Mouse (Mus musculus) embryonic fibroblast, embryonic 13.5 days (primary cell): ENCODE measurements around the gene Prdx2. TPM values are rescaled to one million over a fixed set of nuclear protein-coding genes. Genes with fewer than 3 reads are reported as not detected.

Experiments
- H3K27ac ChIP-seq: 2 replicates; pipeline ENCODE4 v1.5.1; 2012; ENCODE audit warnings: low read length, control low read depth, inconsistent platforms; ENCODE audit not compliant: insufficient read depth
- H3K4me1 ChIP-seq: 2 replicates; pipeline ENCODE4 v1.6.1; 2011; ENCODE audit warnings: low read length; ENCODE audit not compliant: control insufficient read depth, insufficient read depth
- H3K4me3 ChIP-seq: 2 replicates; pipeline ENCODE4 v1.5.1; 2011; ENCODE audit warnings: mild to moderate bottlenecking, control low read depth, low read length; ENCODE audit not compliant: insufficient read depth
- CTCF ChIP-seq: IDR thresholded peaks from 2 replicates; pipeline ENCODE4 v1.5.1; 2011; ENCODE audit warnings: mild to moderate bottlenecking, control low read depth, low read length, moderate library complexity, borderline replicate concordance; ENCODE audit not compliant: insufficient read depth
- POLR2A ChIP-seq: IDR thresholded peaks from 2 replicates; pipeline ENCODE4 v1.6.1; 2011; ENCODE audit warnings: low read depth, mild to moderate bottlenecking, control low read depth, low read length, moderate library complexity
- polyA plus RNA-seq: library from polyadenylated mRNA; stranded (reverse); fragments of >200 nt; gene quantifications from 2 replicates; pipeline ENCODE4 v1.2.4, GENCODE M21; 2011; ENCODE audit warnings: low read depth; ENCODE audit not compliant: missing spikeins, insufficient read length

The Prdx2 gene
- polyA plus RNA-seq, 1 experiment = 244 TPM

- H3K4me3 ChIP-seq = no peak overlapping the region
- TF ChIP-seq CTCF (peak; percentile 1; the same call in 1 of the 2 replicates), POLR2A (no peak)
- no peak overlapping the region for H3K27ac ChIP-seq
- no peaks in the 10 kb centered on the region for H3K4me1 ChIP-seq
These were observed 22.2 kb upstream of the Prdx2 start for GRCm38 (mm10) chr8:84947241-84947545.

GRCm38 (mm10) chr8:84949753-84950152 is 19.6 kb upstream of the Prdx2 start:
- H3K4me3 ChIP-seq = no peak overlapping the region
- H3K27ac ChIP-seq = no peak overlapping the region
- no peak for TF ChIP-seq POLR2A
- no peak for TF ChIP-seq CTCF
- no peaks in the 10 kb centered on the region for H3K4me1 ChIP-seq

DNA sequence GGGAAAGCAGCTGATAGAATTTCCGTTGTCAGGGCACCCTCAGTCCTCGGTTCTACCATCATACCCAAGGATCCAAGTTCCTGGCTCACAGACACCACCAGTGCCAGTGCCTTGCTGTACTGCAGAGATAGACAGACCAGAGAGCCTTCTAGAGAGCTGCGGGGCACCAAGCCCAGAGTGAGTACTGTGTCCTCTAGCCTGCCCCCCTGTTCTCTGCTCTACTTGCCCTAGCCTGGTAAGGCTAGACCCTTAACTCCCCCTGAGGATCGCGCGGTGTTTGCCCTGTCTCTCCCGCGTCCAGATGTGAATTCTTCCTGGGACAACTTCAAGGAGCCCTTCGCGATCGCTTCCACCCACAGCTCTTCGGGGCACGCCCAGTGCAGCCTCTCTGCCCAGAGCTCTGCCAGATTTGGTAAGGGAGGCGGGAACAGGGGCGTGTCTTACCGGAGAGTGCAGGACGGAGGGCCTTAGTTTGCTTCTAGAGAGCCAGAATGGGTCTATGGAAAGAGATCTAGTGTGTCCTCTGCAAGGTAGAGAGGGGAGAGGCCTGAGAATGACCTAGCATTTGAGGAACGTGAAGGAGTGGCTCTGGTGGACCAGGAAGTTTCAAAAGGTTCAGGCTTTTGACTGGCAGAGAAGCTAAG is 16.7 kb upstream of the Prdx2 start:
- Histone ChIP-seq H3K4me1 (no peaks in the 10 kb centered on the region), H3K27ac (no peak overlapping the region), H3K4me3 (no peak overlapping the region)
- TF ChIP-seq POLR2A (no peak), CTCF (no peak)

DNA sequence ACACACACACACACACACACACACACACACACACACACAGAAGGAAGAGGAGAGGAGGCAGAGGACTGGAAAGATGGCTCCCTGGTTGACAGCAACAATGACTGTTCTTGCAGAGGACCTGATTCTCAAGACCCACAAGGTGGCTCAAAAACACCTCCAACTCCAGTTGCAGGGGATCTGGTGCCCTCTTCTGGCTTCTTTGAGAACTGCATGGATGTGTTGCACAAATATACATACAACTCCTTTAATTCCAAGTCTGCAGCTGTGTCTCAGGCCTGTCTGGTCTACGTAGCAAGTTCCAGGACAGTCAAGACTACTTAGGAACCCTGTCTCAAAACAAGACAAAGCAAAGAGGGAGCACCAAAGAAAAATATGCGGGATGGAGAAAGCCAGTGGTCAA is 12.6 kb upstream of the Prdx2 start:
- TF ChIP-seq CTCF (0 out of 2 replicates have a peak, but pooled peaks have one; percentile 28), POLR2A (no peak)
- Histone ChIP-seq H3K4me3 (no peak overlapping the region), H3K27ac (no peak overlapping the region), H3K4me1 (0 out of 2 replicates have a peak, but pooled peaks cover under 1% of the 10 kb centered on the region)

- peaks cover 3% of the 10 kb centered on the region; the same call in 1 of the 2 replicates for H3K4me1 ChIP-seq
- no peak overlapping the region for H3K27ac ChIP-seq
- TF ChIP-seq CTCF = no peak
- no peak for TF ChIP-seq POLR2A
- H3K4me3 ChIP-seq = no peak overlapping the region
These were observed 9.6 kb upstream of the Prdx2 start for GRCm38 (mm10) chr8:84959811-84960210.

DNA sequence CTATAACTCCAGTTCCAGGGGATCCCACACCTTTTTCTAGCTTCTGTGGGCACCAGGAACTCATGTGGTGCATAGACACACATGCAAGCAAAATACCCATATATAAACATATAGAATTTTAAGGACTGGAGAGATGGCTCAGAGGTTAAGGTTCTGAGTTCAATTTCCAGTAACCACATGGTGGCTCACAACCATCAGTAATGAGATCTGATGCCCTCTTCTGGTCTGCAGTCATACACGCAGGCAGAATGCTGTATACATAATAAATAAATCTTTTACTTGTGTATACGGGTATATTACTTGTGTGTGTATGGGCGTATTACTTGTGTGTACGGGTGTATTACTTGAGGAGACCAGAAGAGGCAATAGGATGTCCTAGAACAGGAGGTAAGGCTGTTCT is 5.4 kb upstream of the Prdx2 start:
- H3K4me3 ChIP-seq = no peak overlapping the region
- H3K27ac ChIP-seq = no peak overlapping the region
- no peak for TF ChIP-seq CTCF
- TF ChIP-seq POLR2A = no peak
- H3K4me1 ChIP-seq = peaks cover 14% of the 10 kb centered on the region

GRCm38 (mm10) chr8:84965731-84966291 is 3.6 kb upstream of the Prdx2 start:
- H3K27ac ChIP-seq = peak overlapping the region; percentile 36; the same call in 1 of the 2 replicates

GRCm38 (mm10) chr8:84966603-84967002 is 2.8 kb upstream of the Prdx2 start:
- peaks cover 18% of the 10 kb centered on the region for H3K4me1 ChIP-seq
- peak overlapping the region; percentile 36 for H3K27ac ChIP-seq
- TF ChIP-seq CTCF = no peak
- no peak; the same call in 1 of the 2 replicates for TF ChIP-seq POLR2A
- no peak overlapping the region for H3K4me3 ChIP-seq

More at GRCm38 (mm10) chr8:84965731-84966291, 3.6 kb upstream of the Prdx2 start:
- Histone ChIP-seq H3K4me3 (peak overlapping the region; percentile 65), H3K4me1 (peaks cover 14% of the 10 kb centered on the region)
- no peak for TF ChIP-seq CTCF
- TF ChIP-seq POLR2A = peak; percentile 82

DNA sequence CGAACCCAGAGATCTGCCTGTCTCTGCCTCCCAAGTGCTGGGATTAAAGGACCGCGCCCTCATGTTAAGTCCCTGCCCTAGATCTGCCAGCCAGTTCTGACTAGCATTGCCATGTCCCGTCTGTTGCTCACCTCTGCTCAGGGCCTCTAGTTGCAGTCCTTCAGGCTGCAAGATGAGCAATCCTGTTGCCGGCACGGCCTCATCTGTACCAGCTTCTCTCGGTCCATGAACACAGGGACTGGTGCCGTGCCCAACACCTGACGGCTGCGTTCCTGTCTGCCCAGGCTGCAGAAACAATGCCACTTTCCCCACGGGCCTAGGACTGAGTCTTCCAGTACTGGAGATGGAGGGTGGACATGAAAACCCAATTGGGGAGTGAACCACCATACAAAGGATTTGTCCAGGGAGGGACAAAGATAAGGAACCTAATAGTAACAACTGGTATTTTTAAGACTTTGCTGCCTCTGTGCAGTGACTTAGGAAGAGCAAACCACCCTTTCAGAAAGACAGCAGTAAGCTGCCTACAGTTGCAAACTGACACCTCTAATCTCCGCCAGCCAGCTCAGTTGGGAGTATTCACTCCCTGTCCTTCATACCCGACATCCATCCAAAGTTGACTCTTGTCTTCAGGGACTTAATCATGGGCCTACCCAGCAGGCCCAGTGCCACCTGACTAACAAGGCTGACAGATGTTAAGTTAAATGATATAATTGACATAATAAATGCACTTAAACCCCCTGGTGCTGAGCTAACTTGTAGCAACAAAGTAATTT is 1.7 kb upstream of the Prdx2 start:
- Histone ChIP-seq H3K4me1 (peaks cover 15% of the 10 kb centered on the region), H3K27ac (no peak overlapping the region), H3K4me3 (no peak overlapping the region)
- TF ChIP-seq POLR2A (no peak), CTCF (no peak)

GRCm38 (mm10) chr8:84968650-84969049 is 737 bp upstream of the Prdx2 start:
- peaks cover 15% of the 10 kb centered on the region for H3K4me1 ChIP-seq
- peak overlapping the region; percentile 64 for H3K27ac ChIP-seq
- TF ChIP-seq CTCF = no peak
- peak; percentile 48 for TF ChIP-seq POLR2A
- peak overlapping the region; percentile 65 for H3K4me3 ChIP-seq
